Mouse (Mus musculus): Measurements from ENCODE around the gene Ppp2r2c.

Gene Ppp2r2c

GRCm38 (mm10) chr5:36897999-36898398 is 29.7 kb downstream of the Ppp2r2c start:
- DNase-seq (ENCODE audit: low spot score) = no peak

DNA sequence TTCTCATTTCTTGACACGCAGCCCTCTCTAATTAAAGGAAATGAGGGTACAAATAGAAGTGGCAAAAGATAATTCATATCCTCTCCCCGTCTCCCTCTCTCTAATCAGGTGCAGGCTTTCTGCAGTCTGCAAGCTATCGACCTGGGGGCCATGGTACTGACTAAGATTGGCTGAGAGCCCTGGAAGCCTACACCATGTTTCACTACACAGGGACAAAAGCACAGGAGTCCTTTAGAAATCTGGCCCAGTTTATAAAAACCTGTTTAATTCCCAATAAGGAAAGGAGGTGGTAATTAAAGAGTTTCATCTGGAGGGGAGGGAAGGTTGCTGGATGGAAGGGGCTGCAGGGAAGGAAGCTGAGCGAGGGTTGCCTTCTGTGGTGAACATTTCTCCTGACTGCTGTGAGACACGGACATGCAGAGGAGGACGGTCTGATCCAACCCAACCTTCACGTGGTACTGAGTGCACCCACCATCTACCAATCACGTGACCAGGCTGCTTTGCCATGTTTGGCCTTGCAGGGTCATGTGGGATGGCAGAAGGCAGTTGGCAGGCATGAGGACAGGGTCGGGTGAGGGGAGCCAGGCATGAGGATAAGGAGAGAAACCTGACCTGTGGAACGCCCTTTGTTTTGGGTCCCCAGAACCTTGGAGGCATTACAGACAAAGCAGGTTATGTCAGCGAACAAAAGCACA is 30.2 kb downstream of the Ppp2r2c start:
- DNase-seq (ENCODE audit: low spot score) = no peak

GRCm38 (mm10) chr5:36899392-36899791 is 31.1 kb downstream of the Ppp2r2c start:
- no peak for DNase-seq (ENCODE audit: low spot score)

DNA sequence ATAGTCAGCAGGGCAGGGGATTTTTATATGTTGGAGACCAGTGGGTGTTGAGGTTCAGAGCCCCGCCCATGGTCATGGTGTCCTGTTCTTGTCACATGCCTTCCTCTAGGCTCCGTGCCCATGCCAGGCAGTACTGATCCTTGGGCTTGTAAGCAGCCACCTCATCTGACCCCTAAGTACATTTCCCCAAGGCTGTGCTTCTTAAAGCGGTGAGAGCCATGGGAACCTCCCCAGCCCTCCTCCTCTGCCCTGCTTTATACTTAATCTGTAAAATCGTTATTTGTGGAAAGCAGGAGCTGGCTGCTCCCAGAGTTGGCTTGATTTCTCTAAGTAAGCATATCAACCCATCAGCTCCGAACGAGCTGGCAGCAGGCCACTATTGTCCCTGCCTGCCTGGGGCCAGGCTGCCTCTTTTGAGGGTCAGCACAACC is 31.9 kb downstream of the Ppp2r2c start:
- DNase-seq (ENCODE audit: low spot score) = peak; percentile 70

- no peak for DNase-seq (ENCODE audit: low spot score)
Measured at GRCm38 (mm10) chr5:36902807-36903206, 34.5 kb downstream of the Ppp2r2c start.

DNA sequence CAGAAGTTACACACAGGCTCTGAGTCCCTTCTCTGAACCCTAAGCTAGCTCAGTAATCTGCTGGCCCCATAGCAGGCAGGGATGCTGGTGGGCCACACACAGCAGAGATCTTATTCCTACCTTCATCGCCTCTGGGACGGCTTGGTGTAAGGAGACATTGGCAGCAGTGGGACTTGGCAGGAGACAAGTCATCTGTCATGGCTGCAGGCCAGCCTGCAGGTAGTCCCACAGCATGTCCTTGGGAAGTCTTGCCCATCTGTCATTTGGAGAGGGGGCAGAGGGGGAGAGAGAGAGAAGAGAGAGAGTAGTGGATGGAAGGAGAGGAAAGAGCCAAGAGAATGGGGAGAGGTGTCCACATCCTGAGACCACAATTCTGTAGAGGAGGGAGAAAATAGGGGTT is 35.8 kb downstream of the Ppp2r2c start:
- no peak for DNase-seq (ENCODE audit: low spot score)

GRCm38 (mm10) chr5:36904703-36905102 is 36.4 kb downstream of the Ppp2r2c start:
- DNase-seq (ENCODE audit: low spot score) = no peak

- peak; percentile 35 for DNase-seq (ENCODE audit: low spot score)
Measured at GRCm38 (mm10) chr5:36905216-36905615, 36.9 kb downstream of the Ppp2r2c start.

GRCm38 (mm10) chr5:36907695-36908094 is 39.4 kb downstream of the Ppp2r2c start:
- DNase-seq (ENCODE audit: low spot score) = no peak

DNA sequence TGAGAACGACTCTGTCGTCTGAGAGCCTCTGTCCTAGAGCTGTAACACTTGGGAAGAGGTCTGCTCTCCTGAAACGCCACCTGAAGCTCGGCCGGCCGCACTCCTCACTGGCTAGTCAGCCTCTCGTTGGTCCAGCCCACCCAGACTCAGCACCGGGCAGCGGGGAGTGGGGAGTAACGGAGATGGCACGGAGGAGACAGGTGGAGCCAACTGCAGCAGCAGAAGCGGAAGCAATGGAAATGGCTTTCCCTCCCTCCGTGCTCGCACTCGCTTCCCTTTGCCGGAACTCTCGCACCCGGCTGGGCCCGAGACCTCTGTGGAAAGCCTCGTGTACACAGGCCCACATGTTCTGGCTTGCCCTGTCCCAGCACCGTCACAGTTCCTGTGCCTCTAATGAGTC is 41.2 kb downstream of the Ppp2r2c start:
- DNase-seq (ENCODE audit: low spot score) = no peak

GRCm38 (mm10) chr5:36910980-36911379 is 42.7 kb downstream of the Ppp2r2c start:
- no peak for DNase-seq (ENCODE audit: low spot score)

- DNase-seq (ENCODE audit: low spot score) = no peak
Measured at GRCm38 (mm10) chr5:36911759-36912352, 43.5 kb downstream of the Ppp2r2c start.

DNA sequence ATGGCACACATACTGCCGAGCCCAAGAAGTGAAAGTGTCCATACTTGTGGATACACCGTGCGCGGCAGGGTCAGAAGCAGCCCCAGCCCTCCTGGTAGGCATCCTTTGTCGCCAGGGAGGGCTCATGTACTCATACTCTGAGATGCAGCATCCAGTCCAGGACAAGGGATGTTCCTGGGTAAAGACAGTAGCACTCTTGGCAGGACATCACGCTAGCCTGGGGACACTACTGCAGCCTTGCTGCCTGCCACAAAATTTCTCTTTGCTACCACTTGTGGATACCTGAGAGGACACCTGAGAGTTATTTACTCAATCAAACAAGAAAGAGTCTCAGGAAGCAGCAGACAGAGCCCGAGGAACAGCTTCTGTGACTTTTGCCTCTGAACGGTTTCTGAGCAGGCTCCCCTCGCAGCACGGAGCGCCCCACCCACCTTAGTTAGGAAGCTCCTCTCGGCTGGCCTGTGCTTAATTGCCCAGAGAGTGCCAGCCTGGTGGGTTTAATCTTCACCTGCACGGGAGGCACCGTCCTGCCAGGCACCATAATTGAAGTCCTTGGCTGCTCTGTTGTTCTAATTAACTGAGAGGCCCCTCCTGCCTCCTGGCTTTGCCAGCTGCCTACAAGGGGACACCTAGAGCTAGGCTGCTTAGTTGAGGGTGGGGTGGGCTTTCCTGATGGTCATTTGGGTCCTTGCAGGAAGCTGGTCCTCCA is 44.4 kb downstream of the Ppp2r2c start:
- no peak for DNase-seq (ENCODE audit: low spot score)

DNA sequence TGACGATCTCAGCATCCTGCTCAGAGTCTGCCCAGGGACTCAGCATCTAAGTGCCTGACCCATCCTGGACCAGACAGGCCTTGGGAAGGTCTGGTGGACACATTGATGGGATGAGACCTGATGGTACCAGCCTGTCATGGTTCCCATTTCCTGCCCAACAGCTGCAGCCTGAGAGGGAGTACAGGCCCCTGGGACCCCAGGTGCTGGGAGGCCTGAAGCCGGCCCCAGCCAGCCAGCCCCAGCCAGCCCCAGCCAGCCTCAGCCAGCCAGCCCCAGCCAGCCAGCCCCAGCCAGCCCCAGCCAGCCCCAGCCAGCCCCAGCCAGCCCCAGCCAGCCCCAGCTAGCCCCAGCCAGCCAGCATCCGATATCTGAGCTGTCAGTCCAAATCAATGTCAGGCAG is 46.9 kb downstream of the Ppp2r2c start:
- no peak for DNase-seq (ENCODE audit: low spot score)

DNA sequence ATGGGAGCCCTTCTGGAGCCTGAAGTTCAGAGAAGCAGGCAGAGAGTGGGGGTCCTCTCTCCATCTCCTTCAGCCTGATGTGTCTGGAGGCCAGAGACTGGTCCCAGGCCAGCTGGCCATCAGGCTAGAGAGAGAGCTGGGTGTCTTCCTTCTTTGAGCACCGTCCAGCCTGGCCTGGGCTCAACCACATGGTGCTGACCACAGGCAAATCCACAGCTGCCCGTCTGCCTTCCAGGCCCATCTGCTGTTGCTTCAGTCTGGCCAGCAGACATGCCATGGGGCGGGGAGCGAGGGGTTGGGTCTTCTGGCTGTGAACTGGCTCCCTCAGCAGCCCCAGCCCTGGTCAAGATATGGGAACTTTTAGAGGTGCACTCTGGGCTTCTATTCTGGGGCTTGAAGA is 48.3 kb downstream of the Ppp2r2c start:
- DNase-seq (ENCODE audit: low spot score) = no peak

DNA sequence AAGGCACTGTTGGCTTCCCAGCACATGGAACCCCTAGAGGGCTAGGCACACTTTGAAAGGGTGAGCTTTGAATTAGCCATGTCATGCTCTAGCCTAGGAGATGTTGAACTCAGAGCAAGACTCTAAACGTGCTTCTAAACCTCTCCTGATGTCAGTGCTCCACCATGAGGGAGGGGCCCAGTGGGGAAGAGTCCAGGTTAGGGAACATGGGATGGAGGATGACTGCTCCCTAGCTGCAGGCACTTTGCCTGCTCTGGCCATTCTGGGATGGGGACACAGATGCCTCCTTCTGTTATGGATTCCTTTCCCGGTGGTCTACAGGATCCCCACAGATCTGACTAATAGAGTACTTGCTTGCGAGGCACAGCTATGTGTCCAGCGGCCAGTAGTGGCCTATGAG is 48.9 kb downstream of the Ppp2r2c start:
- DNase-seq (ENCODE audit: low spot score) = no peak

DNA sequence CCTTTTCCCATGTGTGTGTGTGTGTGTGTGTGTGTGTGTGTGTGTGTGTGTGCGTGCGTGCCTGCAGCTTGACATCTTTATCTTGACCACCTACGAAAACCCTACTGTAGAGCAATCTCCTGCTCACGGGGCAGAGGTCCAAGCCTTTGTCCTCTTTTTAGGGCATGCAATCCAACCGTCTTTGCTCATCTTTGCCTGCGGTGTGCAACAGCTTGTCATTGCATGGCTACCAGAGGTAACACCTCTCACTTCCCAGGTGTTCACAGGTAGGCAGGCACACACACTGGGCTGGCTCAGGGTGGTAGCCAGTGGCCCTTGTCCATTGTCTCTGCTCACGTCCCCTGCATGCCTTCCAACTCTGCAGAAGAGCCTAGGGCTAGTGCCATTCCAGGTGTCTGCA is 49.7 kb downstream of the Ppp2r2c start:
- DNase-seq (ENCODE audit: low spot score) = no peak

DNA sequence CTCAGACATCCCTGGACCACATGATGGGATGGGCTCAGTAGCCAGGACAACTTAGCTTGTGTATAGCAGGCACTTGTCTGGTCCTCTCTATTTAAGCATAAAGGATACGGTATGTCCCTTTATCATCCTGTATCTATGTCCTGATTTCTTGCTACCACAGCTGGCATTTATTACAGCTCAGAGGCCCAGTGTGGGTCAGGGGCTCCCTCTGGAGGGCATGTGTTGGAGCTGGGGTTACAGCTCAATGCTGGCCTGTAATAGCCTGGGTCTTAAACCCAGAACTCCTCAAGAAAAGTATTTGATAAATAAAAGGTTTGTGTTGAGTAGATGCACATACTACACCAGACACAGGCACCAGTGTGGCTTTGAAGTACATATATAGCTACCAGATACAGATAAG is 51.8 kb downstream of the Ppp2r2c start:
- DNase-seq (ENCODE audit: low spot score) = no peak

DNA sequence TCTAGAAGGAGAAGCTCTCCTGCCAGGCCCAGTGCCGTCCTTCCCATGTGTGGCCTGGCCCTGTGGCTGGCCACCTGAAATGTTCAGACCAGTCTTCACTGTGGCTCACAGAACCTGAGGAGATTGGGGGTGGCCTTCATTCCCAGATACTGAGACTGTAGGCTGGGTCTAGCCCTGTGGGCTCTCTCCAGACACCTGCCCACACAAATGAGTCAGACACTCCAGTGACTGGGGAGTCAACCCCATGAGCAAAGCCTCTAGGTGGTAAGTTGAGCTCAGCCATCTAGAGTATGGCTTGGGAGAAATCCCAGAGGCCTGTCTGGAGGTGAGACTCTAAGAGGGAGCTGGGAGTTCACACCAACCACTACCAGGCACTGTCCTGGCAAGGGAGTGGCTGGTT is 53.6 kb downstream of the Ppp2r2c start:
- no peak for DNase-seq (ENCODE audit: low spot score)

DNA sequence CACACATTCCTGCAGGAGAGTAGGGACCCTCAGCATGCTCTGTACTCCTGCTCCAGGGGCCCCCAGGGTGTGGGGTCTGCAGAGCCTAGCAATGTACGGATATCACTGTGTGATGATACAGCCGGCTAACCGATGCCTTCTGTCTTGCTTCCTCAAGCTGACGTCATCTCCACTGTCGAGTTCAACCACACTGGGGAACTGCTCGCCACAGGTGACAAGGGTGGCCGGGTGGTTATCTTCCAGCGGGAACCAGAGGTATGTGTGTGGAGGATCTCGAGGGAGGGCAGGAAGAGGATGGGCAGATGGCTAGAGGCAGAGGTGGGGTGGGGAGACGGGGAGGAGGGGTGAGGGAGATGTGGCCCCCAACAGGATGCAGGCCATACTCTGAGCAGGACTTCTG is 54.5 kb downstream of the Ppp2r2c start:
- DNase-seq (ENCODE audit: low spot score) = no peak

GRCm38 (mm10) chr5:36923826-36924700 is 55.8 kb downstream of the Ppp2r2c start:
- no peak for DNase-seq (ENCODE audit: low spot score)

- DNase-seq (ENCODE audit: low spot score) = no peak
Measured at GRCm38 (mm10) chr5:36928701-36929100, 60.4 kb downstream of the Ppp2r2c start.
